Mouse (Mus musculus): ENCODE results near the gene Cntnap1. TPM values are rescaled to one million over a fixed set of nuclear protein-coding genes. Genes with fewer than 3 reads are reported as not detected.
A peak's percentile ranks its signal among the peaks of the same experiment; 100 is the strongest.

Cntnap1 gene
- polyA plus RNA-seq, 2 experiments = 0.08 to 0.16 TPM

DNA sequence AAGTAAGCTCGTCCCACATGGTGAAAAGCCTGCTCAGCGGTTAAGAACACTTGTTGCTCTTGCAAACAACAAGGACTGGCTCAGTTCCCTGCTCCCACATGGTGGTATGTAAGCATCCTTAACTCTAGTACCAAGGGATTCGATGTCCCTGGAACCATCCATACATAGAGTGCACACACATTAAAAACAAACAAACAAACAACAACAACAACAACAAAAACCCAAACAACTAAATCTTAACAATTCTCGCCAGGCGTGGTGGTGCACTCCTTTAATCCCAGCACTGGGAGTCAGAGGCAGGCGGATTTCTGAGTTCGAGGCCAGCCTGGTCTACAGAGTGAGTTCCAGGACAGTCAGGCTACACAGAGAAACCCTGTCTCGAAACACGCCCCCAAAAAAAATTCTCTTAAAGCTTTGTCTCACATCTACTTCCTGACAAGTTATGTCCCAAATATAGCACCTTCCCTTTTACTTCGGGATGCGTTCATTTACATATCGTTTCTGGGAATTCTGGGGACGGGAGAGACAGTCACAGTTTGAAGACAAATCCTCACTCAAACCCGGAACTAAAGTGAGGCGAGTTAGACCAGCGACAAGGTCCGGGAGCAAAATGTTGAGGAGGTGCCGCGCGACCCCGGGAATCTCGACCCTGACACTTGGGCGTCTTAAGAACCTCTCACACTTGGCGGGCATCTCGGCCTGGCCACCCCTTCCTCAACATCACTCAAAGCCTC lies 55.2 kb downstream of the Cntnap1 start:
- Histone ChIP-seq H3K4me2 (ENCODE audit: low read depth) (peak overlapping the region; percentile 95), H3K4me3 (ENCODE audit: insufficient read depth in 1 of 2, low read depth in 2 of 2, low read length in 2 of 2) (peak overlapping the region; percentile 92 to 99), H3K27me3 (ENCODE audit: control insufficient read depth, insufficient read depth, low read length) (peaks cover 13% of the 10 kb centered on the region), H3K9ac (replicated peaks) (peak overlapping the region; percentile 98), H3K36me3 (replicated peaks; ENCODE audit: control insufficient read depth, insufficient read depth, low read depth) (no peaks in the 10 kb centered on the region), H3K27ac (peak overlapping the region; percentile 82), H3K4me1 (replicated peaks; ENCODE audit: control insufficient read depth in 2 of 2, insufficient read depth in 2 of 2, low read length in 1 of 2) (peaks cover 7 to 16% of the 10 kb centered on the region in 2 experiments; a peak in 3 of 4 replicates), H3K9me3 (ENCODE audit: control insufficient read depth, low read length) (no peaks in the 10 kb centered on the region)
- TF ChIP-seq CTCF (IDR thresholded peaks at IDR 0.05; ENCODE audit: low read depth) (no peak), EP300 (IDR thresholded peaks at IDR 0.05; ENCODE audit: low read depth) (no peak)
- DNase-seq (ENCODE audit: low read depth in 3 of 3, low spot score in 3 of 3) (no peak), ATAC-seq (ENCODE audit: insufficient read depth) (no peak)
- WGBS (ENCODE audit: insufficient replicate concordance) = 18% methylated on average over 25 of the region's 25 CpGs

DNA sequence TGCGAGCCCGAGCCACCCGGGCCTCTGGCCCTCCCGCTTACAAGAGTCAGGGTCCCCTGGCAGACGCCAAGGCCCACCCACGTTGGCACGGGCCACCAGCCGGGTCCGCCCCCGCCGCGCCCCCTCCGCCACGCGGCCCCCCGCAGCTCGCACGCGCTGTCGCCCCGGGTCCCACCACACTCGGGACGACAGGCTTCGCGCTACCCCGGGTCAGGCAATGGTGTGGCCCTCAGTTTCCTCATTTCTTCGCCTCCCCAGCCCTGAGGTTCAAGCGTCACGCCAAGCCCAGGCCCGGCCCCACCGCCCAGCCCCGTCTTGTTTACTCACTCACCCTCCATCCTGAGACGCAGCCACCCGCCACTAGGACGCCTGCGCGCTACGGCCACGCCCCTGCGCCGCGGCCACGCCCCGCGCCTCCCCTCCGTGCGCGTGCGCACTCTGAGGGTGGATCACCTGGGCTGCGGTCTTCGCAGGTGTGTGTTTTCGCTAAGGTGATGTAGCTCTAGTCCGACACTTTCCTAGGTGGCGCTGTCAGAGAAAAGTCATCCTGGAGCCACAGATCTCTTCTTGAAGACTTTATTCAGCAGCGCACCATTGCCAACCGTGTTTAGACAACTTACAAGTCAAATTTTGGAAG lies 55.9 kb downstream of the Cntnap1 start, which contains the start of gene Ezh1:
Gene Ezh1, minus strand, starts transcription at position 399 of the 637 bp plus-strand sequence.
- Histone ChIP-seq H3K27me3 (ENCODE audit: control insufficient read depth, insufficient read depth, low read length) (peaks cover 20% of the 10 kb centered on the region), H3K9me3 (ENCODE audit: control insufficient read depth, low read length) (no peaks in the 10 kb centered on the region), H3K36me3 (replicated peaks; ENCODE audit: control insufficient read depth, insufficient read depth, low read depth) (no peaks in the 10 kb centered on the region), H3K27ac (peak within 1 kb of the TSS; percentile 82), H3K4me2 (ENCODE audit: low read depth) (peak within 1 kb of the TSS; percentile 95), H3K4me1 (replicated peaks; ENCODE audit: control insufficient read depth in 2 of 2, insufficient read depth in 2 of 2, low read length in 1 of 2) (peaks cover 7 to 17% of the 10 kb centered on the region in 2 experiments; a peak in 3 of 4 replicates), H3K9ac (replicated peaks) (peak within 1 kb of the TSS; percentile 98), H3K4me3 (ENCODE audit: insufficient read depth in 1 of 2, low read depth in 2 of 2, low read length in 2 of 2) (peak within 1 kb of the TSS; percentile 92 to 99)
- peak; percentile 55 to 70 (median 65) for DNase-seq (ENCODE audit: low read depth in 3 of 3, low spot score in 3 of 3)
- WGBS (ENCODE audit: insufficient replicate concordance) = under 1% methylated on average over 56 of the region's 56 CpGs
- ATAC-seq (ENCODE audit: insufficient read depth) = peak; percentile 97
- no peak for TF ChIP-seq EP300 (IDR thresholded peaks at IDR 0.05; ENCODE audit: low read depth)
- TF ChIP-seq CTCF (IDR thresholded peaks at IDR 0.05; ENCODE audit: low read depth) = peak; percentile 42

DNA sequence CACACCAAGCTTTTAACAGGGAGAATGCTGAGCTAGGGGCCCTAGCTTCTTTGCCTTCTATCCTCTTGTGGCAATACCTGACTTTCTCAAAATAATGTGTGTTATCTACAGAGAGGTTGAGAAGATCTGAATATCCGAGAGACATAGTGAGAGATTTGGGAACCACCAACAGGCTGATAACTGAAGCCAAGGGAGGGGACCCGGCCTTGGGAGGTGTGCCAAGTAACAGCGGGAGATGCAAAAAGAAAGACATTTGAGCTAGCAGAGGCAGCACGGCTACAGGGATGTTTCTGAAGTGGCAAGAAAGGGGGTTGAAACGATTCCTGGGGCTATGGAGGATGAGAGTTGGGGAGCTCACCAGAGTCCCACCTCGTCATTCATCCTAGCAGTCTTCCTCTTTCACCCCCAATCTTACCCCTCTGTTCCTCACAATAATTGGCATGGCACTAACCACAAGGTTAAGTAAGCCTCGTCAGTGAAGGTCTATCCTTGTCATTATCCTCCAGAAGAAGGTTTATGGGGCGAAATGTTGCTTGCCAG lies 59.1 kb downstream of the Cntnap1 start:
- H3K9me3 ChIP-seq (ENCODE audit: control insufficient read depth, low read length) = no peaks in the 10 kb centered on the region
- peaks cover 31% of the 10 kb centered on the region for H3K27me3 ChIP-seq (ENCODE audit: control insufficient read depth, insufficient read depth, low read length)
- H3K9ac ChIP-seq (replicated peaks) = no peak overlapping the region
- DNase-seq (ENCODE audit: low read depth in 3 of 3, low spot score in 3 of 3) = no peak
- no peak for TF ChIP-seq CTCF (IDR thresholded peaks at IDR 0.05; ENCODE audit: low read depth)
- TF ChIP-seq EP300 (IDR thresholded peaks at IDR 0.05; ENCODE audit: low read depth) = no peak
- 18% methylated on average over 8 of the region's 8 CpGs for WGBS (ENCODE audit: insufficient replicate concordance)
- peaks cover 7 to 26% of the 10 kb centered on the region in 2 experiments; a peak in 3 of 4 replicates for H3K4me1 ChIP-seq (replicated peaks; ENCODE audit: control insufficient read depth in 2 of 2, insufficient read depth in 2 of 2, low read length in 1 of 2)
- H3K27ac ChIP-seq = no peak overlapping the region
- H3K4me2 ChIP-seq (ENCODE audit: low read depth) = no peak overlapping the region
- H3K4me3 ChIP-seq (ENCODE audit: insufficient read depth in 1 of 2, low read depth in 2 of 2, low read length in 2 of 2) = no peak overlapping the region
- no peaks in the 10 kb centered on the region for H3K36me3 ChIP-seq (replicated peaks; ENCODE audit: control insufficient read depth, insufficient read depth, low read depth)
- no peak for ATAC-seq (ENCODE audit: insufficient read depth)

DNA sequence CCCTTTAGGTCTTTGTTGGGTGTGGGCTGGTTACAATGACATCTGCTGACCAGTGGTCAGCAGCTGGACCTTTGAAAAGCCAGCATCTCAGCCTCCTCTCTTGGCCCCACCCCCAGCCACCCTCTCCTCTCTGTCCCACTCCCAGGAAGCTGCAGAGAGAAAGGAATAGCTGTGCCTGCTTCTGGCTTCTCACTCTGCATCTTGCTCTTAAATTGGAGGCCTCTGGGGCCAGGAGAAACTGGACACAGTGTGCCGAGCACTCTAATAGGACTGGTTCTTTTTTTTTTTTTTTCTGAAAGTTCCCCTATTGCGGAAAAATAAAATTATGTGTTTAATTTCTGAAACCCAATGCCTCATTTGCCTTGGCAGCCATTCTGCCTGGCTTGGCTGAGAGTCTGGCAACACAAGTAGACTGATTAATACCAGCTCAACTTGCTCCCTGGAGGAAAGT lies 59.8 kb downstream of the Cntnap1 start:
- peaks cover 31% of the 10 kb centered on the region for H3K27me3 ChIP-seq (ENCODE audit: control insufficient read depth, insufficient read depth, low read length)
- TF ChIP-seq CTCF (IDR thresholded peaks at IDR 0.05; ENCODE audit: low read depth) (no peak), EP300 (IDR thresholded peaks at IDR 0.05; ENCODE audit: low read depth) (no peak)
- H3K4me1 ChIP-seq (replicated peaks; ENCODE audit: control insufficient read depth in 2 of 2, insufficient read depth in 2 of 2, low read length in 1 of 2) = peaks cover 5 to 25% of the 10 kb centered on the region in 2 experiments; a peak in 3 of 4 replicates
- 34% methylated on average over 2 of the region's 2 CpGs for WGBS (ENCODE audit: insufficient replicate concordance)
- DNase-seq (ENCODE audit: low read depth in 3 of 3, low spot score in 3 of 3) (no peak), ATAC-seq (ENCODE audit: insufficient read depth) (no peak)
- H3K27ac ChIP-seq = no peak overlapping the region
- no peaks in the 10 kb centered on the region for H3K9me3 ChIP-seq (ENCODE audit: control insufficient read depth, low read length)
- no peak overlapping the region for H3K4me3 ChIP-seq (ENCODE audit: insufficient read depth in 1 of 2, low read depth in 2 of 2, low read length in 2 of 2)
- H3K36me3 ChIP-seq (replicated peaks; ENCODE audit: control insufficient read depth, insufficient read depth, low read depth) = no peaks in the 10 kb centered on the region
- H3K9ac ChIP-seq (replicated peaks) = no peak overlapping the region
- no peak overlapping the region for H3K4me2 ChIP-seq (ENCODE audit: low read depth)

DNA sequence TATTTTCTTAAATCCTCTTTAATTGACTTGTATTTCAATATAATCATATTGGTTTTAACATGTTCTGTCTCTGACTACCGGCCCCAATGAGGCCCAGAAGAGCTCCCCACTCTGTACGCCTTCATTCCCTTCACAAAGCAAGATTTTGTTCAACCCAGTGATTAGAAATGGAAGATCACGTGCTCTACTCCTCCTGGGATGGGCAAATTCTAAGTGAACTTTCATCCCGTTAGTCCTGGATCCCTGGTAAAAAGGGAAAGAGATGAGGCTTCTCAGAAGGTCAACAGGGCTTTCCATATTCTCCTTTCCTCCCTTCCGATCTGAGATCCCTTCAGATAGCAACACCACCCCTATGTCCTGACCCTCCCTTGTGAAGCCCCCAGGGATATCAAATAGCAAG lies 60.2 kb downstream of the Cntnap1 start:
- peaks cover 31% of the 10 kb centered on the region for H3K27me3 ChIP-seq (ENCODE audit: control insufficient read depth, insufficient read depth, low read length)

More for the DNA sequence above, 60.2 kb downstream of the Cntnap1 start:
- DNase-seq (ENCODE audit: low read depth in 3 of 3, low spot score in 3 of 3) (no peak), ATAC-seq (ENCODE audit: insufficient read depth) (no peak)
- Histone ChIP-seq H3K9ac (replicated peaks) (no peak overlapping the region), H3K4me3 (ENCODE audit: insufficient read depth in 1 of 2, low read depth in 2 of 2, low read length in 2 of 2) (no peak overlapping the region), H3K9me3 (ENCODE audit: control insufficient read depth, low read length) (no peaks in the 10 kb centered on the region), H3K36me3 (replicated peaks; ENCODE audit: control insufficient read depth, insufficient read depth, low read depth) (no peaks in the 10 kb centered on the region), H3K27ac (no peak overlapping the region), H3K4me1 (replicated peaks; ENCODE audit: control insufficient read depth in 2 of 2, insufficient read depth in 2 of 2, low read length in 1 of 2) (peaks cover under 1 to 23% of the 10 kb centered on the region in 2 experiments; a peak in 3 of 4 replicates), H3K4me2 (ENCODE audit: low read depth) (peak overlapping the region; percentile 32)
- TF ChIP-seq EP300 (IDR thresholded peaks at IDR 0.05; ENCODE audit: low read depth) = no peak
- no peak for TF ChIP-seq CTCF (IDR thresholded peaks at IDR 0.05; ENCODE audit: low read depth)
- 33% methylated on average over 5 of the region's 5 CpGs for WGBS (ENCODE audit: insufficient replicate concordance)

Measured in liver, embryonic 14.5 days (tissue).